Mouse (Mus musculus) large intestine, adult 2 months (tissue): Measurements from ENCODE around the gene Asic1. TPM values are rescaled to one million over a fixed set of nuclear protein-coding genes. Genes with fewer than 3 reads are reported as not detected.
"Not testable (repeated sequence)": the region's sequence is repeated elsewhere in the genome, so short reads cannot be mapped to it uniquely, and the experiment has no call there.

ENCODE experiments used
- DNase-seq: peaks from one replicate; pipeline ENCODE4 v3.0.0-alpha.2; 2012; ENCODE audit warnings: low read depth, low spot score
- WGBS: fragments of 180-500 bp; shearing (Covaris S2); methylation state at CpG from one replicate; pipeline ENCODE4 v1.1.7; 2018; 5-methylcytosine and 5-hydroxymethylcytosine counted together
- polyA plus RNA-seq: library from polyadenylated mRNA; depleted of rRNA; stranded (reverse); fragments of >200 nt; gene quantifications from 2 replicates; pipeline ENCODE4 v1.2.3, GENCODE M21; 2012

The Asic1 gene
- polyA plus RNA-seq, 1 experiment: 0.61 TPM

DNA sequence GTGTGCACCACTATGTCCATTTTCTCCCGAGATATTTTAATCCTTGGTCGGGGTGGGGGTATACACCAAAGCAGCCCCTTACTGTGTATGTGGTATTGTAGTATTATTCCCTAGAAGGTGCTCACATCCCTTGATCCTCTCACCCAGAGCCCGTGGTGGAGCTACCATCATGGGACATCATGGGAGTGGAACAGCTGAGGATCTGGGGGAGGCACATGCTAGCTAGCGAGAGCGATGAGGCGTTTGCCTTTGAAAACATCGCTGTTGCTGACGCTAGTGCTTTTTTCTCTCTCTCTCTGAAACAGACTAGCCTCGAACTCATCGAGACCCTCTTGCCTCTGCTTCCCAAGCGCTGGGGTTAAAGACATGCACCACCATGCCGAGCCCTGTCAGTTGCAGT is 46.6 kb downstream of the Asic1 start:
- DNase-seq: no peak
- 83% methylated on average over 12 of the region's 12 CpGs for WGBS

DNA sequence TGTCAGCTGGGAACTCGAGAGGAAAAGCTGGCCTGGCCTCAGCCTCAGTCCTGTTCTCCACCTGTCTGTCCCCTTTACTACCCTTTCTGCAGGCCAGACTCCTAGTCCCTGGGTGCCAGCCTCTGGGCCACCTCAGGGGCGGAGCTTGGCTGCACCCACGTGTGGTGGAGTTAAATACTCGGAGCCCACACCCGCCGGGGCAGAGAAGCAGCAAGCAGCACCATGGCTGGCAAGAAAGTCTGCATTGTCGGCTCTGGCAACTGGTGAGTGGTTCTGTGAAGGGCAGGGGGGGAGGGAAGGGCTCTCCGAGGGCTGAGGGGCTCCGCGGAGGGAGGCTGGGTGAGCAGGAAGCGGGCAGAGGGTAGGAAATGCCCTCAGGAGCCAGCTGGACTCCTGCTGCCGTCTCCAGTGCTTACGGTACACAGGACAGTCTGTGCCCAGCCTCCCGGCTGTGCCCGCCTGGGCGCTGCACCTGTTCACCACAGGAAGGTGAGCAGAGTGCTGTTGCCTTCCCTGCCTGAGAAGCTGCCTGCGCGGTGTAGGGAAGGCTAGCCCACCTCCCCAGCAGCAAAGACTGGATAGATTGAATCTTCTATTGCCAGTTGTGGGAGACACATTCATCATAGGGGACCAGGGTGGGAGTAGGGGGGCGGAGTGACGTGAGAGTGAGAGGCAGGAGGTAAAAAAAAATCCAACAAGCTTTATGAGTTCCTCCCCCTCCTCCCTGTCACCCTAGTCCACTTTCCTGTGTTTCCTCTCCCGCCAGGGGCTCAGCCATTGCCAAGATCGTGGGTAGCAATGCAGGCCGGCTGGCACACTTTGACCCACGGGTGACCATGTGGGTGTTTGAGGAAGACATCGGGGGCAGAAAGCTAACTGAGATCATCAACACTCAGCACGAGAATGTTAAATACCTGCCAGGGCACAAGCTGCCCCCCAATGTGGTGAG is 47.5 kb downstream of the Asic1 start, which contains the start of gene Gpd1:
Gene Gpd1 (plus strand): TSS at position 130 of the 949 bp plus-strand sequence.
- no peak for DNase-seq

DNA sequence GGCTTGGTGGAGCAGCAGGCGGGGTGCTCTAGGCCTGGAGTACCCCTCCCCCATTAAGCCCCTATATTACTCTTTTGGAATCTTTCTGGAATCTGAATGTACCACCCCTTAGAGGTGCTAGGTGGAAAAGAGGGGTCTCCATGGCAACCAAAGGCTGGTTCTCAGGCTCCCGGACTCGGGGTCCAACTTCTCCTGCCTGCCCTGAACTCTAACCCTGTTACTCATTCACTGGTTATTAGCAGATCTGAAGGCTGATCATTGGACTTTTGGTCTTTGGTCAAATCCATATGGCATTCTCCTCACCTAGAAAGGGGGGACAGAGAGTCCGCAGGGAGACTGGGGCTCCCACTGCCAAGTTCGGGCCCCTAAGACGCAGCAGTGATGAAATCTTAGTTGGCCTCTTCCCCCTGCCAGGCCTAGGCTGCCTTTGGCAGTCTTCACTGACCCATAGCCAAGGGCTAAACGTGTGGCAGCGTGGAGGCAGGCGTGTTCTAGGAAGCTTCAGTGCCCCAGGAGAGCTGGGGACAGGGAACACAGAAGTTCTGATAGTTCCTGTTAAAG is 48.4 kb downstream of the Asic1 start:
- DNase-seq: no peak
- WGBS: 73% methylated on average over 9 of the region's 9 CpGs

More for the DNA sequence above, 47.5 kb downstream of the Asic1 start, which contains the start of gene Gpd1:
- 24% methylated on average over 26 of the region's 26 CpGs for WGBS

DNA sequence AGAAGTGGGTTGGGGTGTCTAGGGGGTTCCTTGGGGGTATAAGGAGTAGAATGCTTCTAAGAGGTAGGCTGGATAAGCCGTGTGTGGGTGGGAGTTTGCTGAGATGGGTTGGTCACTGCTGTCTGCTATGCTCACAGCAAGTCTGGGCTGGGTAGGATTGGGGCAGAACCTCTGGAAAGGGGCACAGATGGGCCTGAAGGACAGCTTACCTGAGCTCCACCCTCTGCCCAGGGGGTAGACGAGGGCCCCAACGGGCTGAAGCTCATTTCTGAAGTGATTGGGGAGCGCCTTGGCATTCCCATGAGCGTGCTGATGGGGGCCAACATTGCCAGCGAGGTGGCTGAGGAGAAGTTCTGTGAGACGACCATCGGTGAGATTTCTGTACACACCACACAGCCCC is 49.7 kb downstream of the Asic1 start:
- WGBS: 88% methylated on average over 8 of the region's 8 CpGs
- DNase-seq: no peak

DNA sequence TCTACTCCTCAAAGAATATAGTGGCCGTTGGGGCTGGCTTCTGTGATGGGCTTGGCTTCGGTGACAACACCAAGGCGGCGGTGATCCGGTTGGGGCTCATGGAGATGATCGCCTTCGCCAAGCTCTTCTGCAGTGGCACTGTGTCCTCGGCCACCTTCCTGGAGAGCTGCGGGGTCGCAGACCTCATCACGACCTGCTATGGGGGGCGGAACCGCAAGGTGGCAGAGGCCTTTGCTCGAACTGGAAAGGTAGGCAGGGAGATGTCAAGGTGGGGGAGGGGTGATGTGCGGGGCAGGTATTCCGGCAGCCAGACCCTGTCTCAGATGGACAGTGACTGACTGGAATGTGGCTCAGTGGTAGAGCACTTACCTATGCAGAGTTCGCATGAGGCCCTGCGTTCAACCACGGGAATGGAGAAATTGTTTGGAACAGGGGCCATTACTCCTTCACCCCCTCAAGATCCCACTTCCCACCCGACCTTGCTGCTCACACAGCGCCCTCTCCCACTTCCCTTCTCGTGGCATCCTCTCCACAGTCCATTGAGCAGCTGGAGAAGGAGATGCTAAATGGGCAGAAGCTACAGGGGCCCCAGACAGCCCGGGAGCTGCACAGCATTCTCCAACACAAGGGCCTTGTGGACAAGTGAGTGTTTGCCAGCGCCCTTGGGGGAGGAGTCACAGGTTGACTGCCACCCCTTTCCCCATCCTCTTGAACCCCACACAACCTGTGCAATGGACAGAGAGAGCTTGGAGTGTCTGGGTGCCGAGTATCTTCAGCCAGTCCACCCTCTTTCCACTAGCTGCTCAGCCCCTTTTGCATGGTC is 52.0 kb downstream of the Asic1 start:
- WGBS: 90% methylated on average over 25 of the region's 25 CpGs
- no peak for DNase-seq

DNA sequence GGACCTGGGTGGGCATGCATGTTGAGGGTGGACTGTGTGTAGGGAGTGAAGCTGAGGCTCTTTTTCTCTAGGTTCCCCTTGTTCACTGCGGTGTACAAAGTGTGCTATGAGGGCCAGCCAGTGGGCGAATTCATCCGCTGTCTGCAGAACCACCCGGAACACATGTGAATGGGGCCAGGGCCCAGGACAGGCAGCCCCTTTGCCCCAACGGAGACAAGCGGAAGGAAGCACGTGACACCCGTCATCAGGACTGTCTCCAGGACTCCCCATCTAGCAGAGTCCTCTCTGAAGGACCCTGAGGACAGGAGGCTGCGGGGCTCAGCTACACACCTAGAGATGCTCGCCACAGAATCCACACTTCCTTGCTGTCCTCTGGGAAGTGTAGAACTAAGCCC is 52.9 kb downstream of the Asic1 start:
- WGBS: 75% methylated on average over 10 of the region's 10 CpGs
- DNase-seq: no peak

DNA sequence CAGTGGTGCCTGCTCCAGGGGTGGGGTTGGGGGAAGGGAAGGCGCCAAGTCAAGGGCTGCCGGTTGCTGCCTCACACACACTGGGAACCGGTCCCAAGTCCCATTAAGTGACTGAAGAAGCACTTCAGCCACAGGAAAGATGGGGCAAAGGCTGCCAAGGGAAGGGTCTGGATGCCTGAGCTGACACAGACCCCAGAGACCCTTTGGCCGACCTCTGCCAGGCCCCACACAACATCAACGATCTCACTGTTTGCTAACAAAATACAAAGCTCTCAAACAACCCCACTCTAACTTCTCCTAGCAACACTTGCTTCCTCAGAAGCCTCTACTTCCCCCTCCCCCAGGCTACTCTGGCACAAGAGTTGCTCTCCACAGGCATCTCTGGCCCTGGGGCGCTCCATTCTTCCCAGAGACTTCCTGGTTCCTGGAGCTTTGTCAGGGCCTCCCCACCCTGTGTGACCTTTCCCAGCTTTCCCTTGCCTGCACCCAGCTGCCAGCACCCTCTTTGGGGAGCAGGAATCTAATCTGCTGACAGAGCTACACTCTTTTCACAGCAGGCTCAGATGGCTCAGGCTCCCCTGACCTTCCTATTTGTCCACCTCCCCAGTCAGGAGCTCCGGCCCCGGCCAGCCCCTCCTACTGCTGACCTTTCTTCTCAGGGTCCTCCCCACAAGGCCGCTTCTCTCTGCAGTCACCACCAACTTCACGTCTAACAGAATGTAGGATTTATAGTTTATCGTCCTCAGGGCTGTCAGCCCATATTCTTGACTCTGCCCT is 53.5 kb downstream of the Asic1 start:
- WGBS: 19% methylated on average over 11 of the region's 11 CpGs
- DNase-seq: no peak

DNA sequence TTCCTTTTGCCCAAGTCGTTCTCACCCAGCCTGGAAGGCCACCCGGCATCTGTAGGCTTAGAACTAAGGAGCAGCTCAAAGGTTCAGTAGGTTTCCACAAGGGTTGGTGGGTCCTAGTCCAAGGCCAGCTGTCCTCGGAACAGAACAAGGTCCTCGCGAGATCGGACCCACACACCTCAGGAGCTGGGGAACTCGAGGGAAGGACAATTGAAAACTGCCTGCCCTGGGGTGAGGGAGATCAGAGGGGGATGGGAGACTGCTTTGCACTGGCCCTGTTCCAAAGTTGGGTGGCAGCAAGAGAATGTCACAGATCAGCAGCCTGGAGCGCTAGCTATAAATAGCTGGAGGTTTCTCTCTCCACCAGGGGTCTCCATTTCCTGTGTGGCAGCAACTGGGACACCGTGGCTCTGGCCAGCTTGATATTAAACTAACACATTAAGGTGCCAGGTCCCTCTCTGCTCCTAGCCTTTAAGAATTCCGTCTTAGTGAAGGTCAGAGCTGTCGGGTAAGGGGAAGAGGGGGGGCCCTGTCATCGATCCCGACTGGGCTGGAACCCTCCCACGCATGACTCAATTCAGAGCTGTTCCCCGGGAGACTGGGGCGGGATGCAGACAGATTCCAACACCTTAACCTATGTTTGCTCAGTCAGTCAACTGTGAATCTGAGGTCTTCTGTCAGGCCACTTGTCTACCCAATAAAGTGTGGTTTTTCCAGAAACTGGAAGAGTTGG is 54.3 kb downstream of the Asic1 start:
- DNase-seq: no peak
- WGBS: 6% methylated on average over 16 of the region's 16 CpGs

DNA sequence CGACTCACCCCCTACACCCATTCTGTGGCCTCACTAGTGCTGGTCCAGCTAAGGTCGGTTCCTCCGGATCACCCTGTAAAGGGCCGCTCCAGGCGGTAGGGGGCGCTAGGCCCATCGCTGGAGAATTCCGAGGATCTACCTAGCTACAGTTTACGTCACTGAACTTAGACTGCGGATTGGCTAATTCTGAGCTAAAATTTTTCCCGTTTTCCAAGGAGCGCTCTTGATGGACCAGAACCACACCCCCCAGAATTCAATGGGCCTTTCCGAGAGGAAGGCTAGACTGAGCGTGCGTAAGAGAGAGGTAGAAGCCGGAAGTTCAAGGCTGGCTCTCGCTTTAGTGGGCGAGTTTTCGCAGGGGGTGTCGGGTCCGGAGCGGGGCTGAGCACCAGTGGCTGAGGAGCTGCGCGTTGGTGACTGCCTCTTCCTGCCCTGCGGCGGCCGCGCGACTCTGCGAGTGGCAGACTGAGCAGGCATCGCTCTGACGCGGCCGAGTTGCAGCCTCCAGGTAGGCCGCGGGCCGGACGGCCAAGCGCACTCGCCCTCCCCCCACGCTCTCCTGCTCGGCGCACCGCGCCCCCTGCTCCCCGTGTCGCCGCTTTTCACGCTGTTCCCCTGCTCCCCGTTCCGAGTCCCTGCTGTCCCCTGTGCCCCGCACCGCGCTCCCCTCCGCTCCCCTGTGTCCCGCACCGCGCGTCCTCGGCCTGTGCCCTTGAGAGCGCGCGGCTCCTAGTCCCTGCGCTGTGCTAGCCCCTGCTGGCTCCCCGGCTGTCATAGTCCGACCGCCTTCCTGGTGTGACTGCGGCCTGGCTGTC is 55.4 kb downstream of the Asic1 start, which contains the start of gene Cox14:
Gene Cox14 (plus strand): TSS at position 278 of the 815 bp plus-strand sequence.
- WGBS: under 1% methylated on average over 68 of the region's 68 CpGs
- DNase-seq: peak; percentile 99

DNA sequence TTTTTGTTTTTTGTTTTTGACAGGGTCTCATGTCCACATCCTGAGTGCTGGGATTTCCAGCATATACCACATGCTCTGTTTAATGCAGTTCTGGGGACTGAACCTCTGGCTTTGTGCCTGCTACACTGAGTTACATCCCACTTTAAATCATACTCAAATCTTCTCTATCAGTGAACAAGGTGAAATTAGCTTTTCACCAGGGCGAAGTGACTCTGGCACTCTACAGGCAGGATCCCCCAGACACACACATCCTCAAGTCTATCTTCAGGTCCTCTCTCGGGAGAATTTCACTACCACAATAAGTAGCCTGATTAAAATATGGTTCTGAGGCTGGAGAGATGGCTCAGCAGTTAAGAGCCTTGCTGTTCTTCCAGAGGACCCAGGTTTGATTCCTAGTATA is 56.4 kb downstream of the Asic1 start:
- 52% methylated on average over 2 of the region's 2 CpGs for WGBS
- DNase-seq: no peak

DNA sequence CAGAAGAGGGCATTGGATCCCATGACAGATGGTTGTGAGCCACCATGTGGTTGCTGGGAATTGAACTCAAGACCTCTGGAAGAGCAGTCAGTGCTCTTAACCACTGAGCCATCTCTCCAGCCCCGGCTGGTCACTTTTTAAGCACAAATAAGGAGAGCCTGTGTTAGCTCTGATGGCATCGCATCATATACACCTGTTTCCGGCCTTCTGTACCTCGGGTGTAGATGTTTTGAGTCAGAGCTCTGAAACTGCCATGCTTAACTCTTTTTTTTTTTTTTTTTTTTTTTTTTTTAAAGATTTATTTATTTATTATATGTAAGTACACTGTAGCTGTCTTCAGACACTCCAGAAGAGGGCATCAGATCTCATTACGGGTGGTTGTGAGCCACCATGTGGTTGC is 56.9 kb downstream of the Asic1 start:
- WGBS: 84% methylated on average over 4 of the region's 5 CpGs
- not testable (repeated sequence) for DNase-seq

DNA sequence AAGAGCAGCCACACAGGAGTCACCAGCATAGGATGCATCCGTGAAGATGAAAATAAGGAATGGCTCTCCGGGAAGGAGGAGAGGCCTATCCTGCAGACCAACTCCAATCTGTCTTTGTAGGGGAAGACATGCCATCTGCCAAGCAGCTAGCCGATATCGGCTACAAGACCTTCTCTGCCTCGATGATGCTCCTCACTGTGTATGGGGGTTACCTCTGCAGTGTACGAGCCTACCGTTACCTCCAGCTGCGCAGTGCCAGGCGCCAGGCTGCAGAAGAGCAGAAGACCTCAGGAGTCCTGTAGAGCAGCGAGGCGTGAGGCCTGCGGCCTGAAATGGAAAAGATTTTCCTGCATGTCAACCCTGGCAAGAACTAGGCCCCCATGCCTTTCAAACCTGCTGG is 57.4 kb downstream of the Asic1 start:
- 91% methylated on average over 12 of the region's 12 CpGs for WGBS
- no peak for DNase-seq

DNA sequence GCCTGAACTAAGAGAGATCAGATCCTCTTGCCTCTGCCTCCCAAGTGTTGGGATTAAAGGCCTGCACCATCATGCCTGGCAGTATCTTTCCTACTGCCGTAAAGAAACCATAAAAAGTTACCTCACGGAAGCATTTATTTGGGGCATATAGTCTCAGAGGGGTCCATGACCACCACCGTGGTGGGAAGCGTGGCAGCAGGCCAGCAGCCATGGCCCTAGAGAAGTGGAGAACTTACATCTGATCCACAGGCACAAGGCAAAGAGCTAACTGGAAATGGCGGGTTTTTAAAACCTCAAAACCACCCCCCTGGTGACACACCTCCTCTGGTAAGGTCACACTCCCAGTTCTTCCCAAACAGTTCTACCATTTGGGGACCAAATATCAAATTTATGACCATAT is 58.0 kb downstream of the Asic1 start:
- WGBS: 80% methylated on average over 5 of the region's 5 CpGs
- DNase-seq: no peak

DNA sequence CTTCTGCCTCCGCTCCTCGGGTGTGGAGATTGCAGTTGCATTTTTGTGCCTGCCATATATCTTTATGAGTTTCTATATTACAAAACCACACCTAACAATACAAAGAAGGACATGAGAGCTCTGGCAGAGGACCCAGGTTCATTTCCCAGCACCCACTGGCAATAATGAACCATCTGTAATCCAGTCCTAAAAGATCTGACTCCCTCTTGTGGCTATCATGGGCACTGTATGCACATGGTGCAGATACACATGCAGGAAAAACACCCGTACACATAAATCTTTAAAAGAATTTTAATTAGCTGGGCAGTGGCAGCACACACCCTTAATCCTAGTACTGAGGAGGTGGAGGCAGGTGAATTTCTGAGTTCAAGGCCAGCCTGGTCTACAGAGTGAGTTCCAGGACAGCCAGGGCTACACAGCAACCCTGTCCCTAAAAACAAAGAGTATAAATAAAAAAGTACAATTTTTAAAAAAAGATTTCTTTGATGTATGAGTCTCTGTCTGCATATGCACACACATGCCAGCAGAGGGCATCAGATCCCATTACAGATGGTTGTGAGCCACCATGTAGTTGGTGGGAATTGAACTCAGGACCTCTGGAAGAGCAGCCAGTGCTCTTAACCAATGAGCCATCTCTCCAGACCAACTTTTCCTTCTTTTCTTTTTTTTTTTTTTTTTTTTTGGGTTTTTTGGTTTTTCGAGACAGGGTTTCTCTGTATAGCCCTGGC is 59.1 kb downstream of the Asic1 start:
- 53% methylated on average over 4 of the region's 4 CpGs for WGBS
- DNase-seq: no peak

DNA sequence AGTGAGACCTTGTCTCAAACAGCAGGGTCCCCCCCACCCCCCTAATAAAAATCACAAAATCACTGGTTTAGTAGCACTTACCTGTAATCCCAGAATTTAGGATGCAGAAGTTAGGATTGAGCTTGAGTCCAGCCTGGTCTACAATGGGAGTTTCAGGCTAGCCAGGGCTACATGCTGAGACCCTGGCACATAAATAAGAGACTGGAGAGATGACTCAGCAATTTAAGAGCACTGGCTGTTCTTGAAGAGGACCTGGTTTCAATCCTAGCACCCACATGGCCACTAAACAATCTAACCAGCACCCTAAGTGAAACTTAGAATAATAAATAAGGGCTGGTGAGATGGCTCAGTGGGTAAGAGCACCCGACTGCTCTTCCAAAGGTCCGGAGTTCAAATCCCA is 61.0 kb downstream of the Asic1 start:
- DNase-seq: no peak
- WGBS: 92% methylated on average over 2 of the region's 2 CpGs

DNA sequence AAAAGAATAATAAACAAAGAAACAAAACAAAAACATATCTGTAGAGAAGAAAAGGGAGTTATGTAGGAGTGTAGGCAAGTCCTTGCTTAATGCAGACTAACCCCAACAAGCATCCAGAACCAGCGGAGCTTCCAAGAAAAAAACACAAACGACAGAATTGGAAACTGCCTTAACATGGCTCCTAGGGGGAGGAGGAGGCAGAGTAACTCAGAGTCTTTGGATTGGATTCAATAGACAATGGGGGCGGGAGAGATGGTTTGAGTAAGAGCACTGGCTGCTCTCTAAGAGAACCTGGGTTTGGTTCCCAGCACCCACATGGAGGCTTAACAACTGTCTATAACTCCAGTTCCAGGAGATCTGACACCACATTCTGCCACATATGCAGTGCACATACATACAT is 61.5 kb downstream of the Asic1 start:
- DNase-seq: no peak
- WGBS: 96% methylated on average over 3 of the region's 3 CpGs

DNA sequence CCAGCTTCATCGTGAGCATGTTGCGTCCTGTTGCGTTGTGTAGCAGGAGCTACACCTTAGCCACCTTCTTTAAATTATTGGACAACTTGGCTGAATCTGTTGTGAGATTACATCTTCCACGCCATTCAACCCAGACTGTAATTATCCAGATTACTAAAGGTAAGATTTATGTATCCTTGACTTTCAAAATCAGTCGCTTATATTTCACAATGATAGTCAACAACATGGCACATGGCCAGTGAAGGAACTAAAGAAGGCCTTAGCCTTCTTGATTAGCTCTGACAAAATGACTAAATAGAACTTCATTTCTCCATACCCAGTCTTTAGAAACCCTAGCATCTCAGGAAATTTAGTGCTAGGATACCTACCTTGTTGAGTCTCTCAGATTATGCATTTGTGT is 63.0 kb downstream of the Asic1 start:
- WGBS: 92% methylated on average over 5 of the region's 5 CpGs
- DNase-seq: no peak
